Mouse (Mus musculus): ENCODE results near the gene Grb2.

The Grb2 gene

DNA sequence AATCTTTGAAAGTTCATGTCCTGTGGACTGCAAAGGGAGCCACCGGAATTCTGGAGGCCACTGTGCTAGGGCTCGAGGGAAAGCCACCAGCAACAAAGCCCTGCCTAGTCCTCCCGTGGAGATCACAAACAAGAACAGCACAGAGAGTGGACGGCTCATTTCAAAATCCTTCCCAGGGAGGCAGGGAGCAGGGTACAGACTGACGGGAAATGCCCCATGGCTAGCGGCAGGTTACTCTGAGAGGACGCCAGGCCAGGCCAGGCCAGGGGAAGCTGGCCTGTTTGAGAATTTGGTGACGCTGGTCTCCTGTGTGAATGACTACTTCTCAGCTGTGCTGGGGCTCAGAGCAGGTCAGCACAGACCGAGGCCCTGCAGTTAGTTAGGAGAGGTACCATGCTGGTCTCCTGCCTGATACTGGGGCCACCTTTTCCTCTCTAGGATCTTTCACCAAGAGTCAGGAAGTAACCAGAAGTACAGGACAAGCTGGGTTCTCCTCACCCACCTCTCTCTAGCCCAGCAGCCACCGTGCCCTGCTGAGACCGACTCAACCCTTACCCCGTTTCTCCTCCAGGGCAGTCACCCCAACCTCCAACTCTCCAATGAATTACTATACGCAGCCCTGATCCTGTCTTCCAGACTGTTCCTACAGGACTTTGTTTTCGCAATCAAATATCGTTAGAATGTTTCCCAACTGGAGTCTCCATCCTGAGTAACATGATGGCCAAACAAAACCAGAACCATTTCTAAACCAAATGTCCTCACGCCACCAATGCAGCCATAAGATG is 89.5 kb downstream of the Grb2 start:
- no peak for DNase-seq

DNA sequence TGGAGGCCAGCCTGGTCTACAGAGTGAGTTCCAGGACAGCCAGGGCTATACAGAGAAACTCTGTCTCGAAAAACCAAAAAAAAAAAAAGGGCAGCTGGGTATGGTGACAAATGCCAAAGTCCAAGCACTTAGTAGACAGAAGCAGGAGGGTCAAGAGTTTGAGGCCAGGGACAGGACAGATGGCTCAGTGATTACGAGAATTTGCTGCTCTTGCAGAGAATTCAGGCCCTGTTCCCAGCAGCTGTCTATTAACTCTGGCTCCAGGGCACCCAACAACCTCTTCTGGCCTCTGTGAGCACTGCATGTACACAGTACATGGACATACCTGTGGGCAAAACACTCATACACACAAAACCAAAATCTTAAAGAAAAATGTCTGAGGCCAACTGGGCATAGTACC is 90.4 kb downstream of the Grb2 start:
- DNase-seq = no peak

DNA sequence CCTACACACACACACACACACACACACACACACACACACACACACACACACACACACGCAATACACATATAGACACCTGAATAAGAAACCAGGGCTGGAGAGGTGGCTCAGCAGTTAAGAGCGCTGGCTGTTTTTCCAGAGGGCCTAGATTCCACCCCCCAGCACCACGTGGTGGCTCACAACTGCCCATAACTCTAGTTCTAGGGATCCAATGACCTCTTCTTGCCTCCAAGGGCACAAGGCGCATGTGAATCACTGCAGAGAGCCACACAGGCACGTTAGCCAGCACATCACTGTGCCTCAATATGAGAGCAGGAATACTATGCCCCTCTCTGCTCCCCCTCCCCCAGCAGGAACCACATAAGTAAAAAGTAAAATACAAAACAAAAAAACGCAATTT is 91.5 kb downstream of the Grb2 start:
- DNase-seq = no peak

DNA sequence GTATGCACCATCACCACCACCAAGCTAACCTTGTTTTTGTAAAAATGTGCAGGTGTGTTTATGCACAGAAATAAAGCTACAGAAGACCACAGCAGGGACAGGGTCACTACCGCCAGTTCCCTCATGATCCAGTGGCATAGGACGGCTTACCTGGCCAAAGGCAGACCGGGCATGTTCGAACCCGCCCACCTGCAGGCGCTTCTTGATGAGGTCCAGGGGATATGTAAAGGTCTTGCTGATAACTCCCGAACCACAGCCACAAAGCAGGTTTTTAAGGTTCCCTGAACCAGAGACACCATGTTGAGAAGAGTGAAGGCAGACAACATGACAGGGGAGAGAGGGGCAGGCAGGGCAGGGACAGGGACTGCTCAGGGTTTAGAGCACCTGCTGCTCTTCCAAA is 92.0 kb downstream of the Grb2 start:
- no peak for DNase-seq

DNA sequence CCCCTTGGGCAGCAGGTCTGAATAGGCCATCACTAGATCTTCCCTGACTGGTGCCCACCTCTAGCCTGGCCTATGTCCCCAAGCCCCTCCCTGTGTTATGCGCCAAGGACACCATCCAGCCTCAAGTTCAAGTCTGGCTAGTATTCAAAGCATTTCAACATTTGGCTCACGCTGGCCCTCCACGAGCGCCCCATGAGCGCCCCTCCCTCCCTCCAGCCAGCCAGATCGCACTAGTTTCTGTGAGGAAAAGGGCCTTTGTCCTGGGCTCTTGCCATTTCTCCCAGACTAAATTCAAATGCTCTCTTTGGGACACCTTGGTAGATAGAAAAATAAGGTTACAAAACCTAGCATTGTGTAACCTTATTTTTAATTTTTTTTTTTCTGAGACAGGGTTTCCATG is 92.5 kb downstream of the Grb2 start:
- DNase-seq = no peak

DNA sequence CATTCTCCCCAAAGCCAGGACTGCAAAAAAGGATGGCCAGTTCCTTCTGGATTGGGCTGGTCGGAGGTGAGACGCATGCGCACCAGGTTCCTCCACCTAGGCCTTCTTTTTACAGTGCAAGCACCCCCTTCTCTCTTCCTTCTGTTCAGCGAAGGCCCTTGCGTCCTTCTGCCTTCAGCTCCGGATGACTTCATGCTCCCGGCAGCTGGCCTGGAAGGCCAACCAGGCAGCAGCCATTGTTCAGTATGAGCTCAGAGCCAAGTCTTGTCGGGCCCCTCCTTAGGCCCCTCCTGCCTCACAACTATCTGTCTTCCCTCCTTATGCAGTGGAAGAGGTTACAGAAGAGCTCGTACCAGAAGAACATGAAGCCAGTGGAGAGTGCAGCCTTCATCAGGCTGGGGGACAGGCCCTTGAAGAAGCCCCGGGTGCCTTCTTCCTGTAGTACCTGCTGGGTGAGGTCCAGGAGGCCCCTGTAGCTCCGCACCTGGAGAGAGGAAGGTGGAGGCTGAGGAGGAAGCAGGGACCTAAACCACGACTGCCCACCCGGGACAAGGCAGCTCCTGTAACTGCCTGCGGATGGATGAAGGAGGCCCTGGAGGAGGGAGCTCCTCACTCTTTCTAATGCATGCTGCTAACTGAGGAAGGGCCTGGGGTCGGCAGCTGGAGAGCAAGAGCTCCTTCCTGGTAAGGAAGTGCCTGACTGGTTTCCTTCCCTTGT is 93.1 kb downstream of the Grb2 start:
- no peak for DNase-seq

DNA sequence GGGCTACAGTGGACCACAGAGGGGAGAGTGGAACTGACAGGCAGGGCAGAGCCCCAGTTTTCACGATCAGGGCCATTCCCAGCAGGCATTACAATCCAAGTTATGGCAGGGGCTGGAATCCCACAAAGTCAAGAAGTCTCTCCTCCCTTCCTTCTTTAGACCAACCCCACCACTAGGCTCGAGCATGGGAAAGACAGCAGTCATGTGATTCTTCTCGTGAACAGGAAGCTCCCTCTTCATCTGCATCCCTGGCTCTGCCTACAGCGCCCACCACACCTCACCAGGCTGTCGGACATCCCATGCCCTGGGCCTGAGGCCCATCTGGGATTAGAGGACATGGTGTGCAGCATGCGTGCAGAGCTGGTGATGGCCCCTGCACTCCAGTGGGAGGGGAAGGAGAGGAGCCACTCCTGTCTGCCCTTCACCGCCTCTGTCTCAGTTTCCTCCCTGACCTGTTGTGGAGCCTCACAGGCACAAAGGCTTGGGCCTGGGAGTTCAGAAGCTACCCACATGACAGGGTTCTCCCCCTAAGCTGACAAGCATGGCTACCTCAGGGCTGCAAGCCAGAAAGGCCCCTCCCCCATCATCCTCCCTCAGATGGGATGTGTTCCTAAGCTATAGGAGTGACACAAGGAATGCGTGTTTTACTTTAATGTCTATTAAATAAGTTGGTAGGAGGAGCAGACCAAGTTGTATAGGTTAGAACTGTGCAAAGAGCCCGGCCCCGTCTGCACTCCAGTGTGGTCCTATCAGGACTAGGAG is 93.9 kb downstream of the Grb2 start:
- no peak for DNase-seq

DNA sequence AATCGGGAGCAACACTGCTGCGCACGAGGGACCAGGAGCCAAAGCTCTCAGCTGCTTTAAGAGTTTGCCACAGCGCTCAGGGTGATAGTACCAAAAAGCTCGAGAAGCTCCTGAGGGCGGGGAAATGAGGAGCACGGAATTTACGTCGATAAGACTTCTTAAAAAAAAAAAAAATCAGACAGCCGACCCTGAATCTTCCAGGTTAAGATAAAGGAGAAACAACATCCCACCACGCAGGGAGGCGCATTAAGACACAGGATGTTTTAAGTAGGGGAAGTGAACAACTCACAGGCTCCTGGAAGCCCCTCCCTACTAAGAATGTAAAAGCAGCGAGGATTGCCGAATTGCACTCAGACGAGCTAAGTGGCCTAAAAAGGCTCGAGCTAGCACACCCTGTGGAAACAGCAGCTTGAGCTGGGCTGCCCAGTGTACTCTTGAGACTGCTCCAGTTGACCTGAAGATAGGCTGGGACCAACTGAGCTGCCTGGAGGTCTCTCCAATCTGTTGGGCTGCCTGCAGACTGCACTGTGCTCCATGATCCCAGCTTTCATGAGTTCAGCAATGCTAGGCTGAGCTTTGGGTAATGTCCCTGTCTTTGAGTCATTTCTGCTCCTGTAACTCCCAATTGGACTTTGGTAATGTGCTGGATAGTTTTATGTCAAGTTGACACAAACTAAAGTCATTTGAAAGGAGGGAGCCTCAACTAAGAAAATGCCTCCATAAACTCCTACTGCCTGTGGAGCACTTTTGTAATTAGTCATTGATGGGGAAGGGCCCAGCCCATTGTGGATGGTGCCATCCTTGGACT is 95.1 kb downstream of the Grb2 start:
- DNase-seq = peak; percentile 67

DNA sequence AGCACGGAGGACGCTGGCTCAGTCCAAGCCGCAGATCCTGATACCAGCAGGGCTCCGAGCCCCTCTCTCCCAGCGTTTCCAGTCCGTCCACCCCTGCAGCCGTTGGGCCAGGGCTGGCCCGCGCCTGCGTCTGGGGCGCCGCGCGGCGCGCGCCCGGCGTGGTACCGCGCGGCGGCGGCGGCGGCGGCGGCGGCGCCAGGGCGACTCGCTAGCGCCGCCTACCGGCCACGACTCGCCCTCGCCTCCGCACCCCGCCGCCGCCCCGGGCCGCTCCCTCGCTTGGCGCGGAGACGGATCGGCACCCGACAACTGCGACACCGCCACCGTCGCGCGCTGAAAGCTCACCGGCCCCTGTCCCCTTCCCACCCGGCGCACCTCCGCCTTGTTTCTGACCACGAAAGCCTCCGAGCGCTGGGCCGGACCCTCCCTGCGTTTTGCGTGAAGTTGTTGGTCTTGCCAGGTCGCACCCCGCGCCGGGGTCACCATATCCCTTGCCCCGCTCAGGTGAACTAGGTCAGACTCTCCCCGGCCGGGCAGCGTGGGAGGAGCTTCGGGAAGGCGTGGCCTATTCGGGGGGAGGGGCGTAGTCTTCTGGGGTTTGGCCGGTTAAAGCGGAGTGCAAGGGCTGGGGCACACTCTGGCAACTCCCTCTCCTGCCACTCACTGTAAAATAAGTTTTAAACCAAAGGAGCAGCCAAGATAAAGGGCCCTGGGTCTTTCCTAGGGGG is 95.8 kb downstream of the Grb2 start, which contains the start of gene Mif4gd:
TSS of gene Mif4gd (minus strand) at position 560 of the 728 bp plus-strand sequence.
- DNase-seq = peak; percentile 97

DNA sequence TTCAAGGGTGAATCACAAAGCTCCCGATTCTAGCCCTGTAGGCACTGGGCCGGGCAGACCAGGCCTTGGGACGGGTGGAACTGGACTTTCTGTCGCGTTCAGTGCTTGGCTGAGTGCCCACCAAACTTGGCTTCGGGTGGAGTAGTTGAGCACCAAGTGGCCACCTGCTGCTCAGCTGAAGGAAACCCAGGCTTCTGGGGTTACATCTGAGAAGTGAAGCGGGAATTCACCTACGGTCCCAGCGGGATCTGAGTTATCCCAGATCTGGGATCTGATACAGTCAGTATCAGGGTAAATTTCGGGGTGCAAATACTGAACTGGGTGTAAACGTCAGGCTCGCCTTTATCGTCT is 96.4 kb downstream of the Grb2 start:
- DNase-seq = peak; percentile 47

DNA sequence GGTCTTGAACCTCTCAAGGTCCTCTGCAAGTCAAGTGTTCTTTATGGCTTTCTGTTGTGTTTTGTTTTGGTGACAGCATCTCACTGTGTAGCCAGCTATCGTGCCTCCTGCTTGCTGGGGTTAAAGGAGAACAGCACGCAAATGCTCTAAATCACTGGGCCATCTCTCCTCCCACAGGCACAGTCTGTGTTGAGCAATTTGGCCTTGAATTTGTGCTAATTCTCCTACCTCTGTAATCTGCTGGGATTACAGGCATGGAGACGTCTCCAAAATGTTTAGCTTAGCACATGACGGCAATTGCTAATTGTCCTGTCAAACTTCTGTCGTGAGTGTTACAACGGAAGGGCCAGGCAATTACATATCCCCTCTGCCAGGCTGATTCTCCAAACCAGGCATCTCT is 97.2 kb downstream of the Grb2 start:
- no peak for DNase-seq

DNA sequence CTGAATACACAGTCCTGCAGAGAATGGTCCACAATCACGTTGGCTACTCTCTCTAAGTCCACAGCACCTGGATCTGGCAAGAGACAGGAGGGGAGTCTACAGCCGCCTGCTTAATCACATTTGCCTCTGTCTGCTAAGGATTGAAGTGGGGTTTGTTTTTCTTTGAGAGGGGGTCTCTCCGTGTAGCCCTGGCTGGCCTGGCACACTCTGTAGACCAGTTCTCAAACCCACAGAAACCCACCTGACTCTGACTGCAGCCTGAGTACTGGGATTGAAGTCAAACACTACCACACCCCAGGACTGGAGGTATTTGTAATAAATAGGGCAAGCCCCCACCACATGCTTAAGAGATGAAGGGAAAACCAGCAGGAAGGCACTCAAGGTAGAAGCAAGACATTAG is 98.8 kb downstream of the Grb2 start:
- no peak for DNase-seq

DNA sequence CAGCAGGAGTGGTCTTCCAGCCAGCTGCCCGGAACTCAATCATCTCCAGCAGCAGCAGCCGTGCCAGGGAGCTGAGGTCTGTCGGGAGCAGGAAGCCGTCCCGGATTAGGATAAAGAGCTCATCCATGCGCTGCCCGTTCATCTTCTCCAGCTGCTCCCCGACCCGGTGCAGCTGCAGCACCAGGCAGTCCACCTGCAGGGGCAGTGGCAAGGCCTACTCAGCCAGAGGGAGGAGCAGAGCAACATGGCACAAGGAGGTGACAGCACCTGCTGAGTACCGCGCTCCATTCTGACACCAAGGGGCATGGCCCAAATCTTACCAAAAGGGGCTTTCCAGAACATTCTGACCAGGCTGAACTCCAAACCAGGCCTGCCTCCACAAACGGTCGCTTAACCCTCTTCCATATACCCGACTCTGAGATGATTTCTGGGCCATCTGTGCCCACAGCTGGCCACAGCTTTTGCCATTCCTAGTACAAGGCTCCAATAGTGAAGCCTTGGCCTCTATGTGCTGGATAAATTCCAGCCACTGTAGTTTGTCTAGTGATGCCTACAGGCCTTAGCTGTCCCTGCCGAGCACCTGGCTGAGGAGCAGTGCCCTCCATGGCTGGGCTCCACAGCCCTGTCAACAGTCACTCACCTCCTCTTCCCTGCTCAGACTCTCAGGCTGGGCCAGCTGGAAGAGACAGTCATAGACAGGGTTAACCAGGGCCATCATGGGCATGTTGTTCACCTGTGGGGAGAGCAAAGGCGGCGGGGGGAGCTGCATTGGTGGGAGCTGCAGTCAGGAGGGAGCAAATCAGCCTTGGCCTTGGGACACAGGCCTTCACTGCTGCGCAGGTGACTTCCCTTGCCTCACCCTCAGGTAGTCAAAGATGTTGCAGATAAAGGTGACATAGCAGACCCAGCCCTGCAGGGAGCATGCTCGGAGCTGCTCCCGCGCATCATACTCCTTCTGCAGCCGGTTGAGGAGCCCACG is 99.7 kb downstream of the Grb2 start:
- DNase-seq = no peak

DNA sequence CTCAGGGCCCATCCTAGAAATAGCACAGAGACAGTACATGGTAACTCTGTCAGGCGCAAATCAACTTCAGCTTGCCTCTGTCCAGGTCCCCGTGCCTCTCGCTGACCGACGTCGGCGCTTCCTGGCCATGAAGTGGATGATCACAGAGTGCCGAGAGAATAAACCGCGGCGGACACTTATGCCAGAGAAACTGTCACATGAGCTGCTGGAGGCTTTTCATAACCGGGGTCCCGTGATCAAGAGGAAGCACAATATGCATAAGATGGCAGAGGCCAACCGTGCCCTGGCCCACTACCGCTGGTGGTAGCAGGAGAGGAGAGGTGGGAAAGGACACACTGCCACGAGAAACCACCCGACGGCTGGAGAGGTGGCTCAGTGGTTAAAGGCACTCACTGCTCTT is 101.7 kb downstream of the Grb2 start:
- no peak for DNase-seq

DNA sequence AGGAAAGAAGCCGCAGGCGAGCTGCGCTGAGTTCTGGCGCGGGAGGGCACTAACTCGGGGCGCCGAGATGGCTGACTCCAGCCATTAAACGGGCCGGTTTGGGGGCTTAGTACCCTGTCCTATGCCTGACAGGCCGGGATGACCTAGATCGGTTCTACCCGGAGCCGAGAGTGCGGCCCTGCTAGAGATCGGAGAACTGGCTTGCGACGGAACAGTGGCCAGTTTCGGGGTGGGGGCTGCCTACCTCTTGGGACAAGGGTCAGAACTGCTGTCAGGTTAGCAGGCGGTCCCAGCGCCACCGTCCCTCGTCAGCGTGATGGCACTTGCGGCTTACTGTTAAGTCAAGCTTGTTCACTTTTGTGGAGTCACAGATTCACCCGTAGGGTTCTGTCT is 104.1 kb downstream of the Grb2 start:
- no peak for DNase-seq

DNA sequence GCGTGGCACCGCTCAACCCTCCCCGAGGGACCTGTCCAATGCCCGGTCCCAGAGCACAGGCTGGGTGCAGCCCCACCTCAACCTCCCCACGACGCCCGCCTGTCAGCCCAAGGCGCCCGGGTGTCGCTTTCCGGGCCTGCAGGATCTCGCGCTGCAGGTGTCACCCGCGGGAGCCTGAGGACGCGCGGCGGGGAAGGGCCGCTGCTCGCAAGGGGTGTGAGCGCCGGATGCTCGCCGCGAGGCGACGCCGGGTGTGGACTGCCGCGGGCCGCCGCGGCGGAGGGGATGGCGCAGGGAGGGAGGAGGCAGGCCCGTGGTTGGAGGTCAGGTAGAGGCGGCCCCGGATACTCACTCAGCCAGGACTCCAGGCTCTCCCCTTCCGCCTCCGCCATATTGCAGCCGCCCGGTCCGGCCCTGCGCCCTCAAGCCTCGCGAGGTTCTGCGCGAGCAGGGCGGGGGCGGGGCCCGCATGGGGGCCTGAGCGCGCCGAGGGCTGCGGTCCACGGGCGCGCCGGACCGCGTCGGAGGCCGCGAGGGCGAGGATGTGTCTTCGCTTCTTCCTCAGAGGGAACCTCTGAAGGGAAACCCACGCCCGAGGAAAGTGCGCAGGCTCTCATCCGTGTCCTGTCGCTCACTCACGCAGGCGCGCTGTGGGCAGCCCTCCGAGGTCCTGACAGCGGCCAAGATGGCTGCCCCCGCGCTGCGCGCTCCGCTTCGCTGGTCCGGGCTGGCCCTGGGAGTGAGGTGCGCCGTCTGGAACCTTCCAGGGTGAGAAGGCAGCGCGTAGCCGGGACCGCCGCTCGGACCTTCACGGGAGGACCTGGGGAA is 104.7 kb downstream of the Grb2 start, which contains the start of the genes Mrps7 and Gga3:
TSS of gene Mrps7 (plus strand) at position 450 of the 828 bp plus-strand sequence.
TSS of gene Gga3 (minus strand) at position 576 of the 828 bp plus-strand sequence.
- peak; percentile 94 for DNase-seq

DNA sequence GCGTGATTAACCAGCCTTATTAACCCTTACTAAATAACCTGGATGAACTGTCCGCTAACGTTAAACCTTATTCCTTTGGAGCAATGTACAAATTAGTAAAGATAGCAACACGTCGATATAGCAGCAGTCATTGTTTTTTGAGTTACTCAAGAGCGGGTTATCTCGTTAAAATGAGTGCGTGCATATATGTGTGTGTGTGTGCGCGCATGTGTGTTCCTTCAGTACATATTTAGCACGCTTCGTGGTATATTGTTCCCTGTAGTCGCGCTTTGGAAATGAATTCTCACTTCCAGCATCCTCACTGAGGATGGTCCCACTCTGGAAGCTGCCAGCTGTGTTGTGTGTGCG is 105.3 kb downstream of the Grb2 start:
- DNase-seq = no peak

DNA sequence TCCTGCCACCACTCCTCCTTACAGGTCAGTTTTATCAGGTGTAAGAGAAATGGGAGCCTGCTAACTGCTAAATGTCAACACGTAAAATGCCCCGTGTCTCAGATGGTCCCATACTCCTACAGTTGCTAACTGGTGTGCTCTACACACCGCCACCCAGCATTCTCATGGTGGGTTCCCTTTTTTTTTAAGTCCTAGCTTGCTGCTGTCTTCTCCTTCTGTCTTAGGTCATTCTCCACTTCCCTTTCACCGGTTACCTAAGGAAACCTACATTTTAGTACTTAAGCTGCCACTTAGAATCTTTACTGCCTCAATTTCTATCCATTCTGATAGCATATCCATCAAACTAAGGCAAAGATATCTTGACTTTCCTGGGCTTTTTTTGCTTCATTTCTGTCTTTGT is 107.2 kb downstream of the Grb2 start:
- DNase-seq = no peak

DNA sequence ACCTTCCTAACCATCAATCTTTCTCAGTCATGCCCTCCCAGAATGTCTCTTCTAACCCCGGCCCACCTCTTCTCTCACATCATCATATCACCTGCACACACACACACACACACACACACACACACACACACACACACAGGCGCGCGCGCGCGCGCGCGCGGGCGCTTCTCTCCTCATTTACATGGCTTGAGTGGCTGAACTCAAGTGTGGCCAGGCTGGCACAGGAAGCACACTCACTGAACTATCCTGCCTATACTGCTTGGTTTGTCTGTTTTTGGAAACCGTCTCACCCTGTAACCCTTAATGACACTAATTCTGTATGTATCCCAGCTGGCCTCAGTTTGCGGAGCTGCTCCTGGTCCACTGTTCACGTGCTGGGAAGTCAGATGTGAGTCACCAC is 107.7 kb downstream of the Grb2 start:
- no peak for DNase-seq

DNA sequence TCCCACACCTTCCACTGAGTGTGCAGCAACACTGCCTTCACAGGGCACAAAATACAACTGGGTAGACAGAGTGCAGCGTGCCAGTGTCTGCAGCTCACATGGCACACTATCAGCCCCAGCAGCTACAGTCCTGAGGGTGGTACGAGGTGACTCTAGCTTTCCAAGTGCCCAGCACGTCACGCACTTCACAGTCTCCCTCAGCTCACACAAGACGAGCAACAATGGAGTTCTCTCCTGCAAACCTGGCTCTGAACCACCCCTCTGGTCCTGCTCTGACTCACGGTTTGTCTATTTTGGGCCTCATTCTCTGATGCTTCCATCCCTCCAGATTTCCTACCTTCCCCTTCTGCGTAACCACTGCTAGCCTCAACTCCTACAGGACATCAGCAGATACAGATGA is 108.7 kb downstream of the Grb2 start:
- DNase-seq = no peak
